Mouse (Mus musculus): ENCODE data around the gene Rinl. TPM values are rescaled to one million over a fixed set of nuclear protein-coding genes. Genes with fewer than 3 reads are reported as not detected.

The Rinl gene
- total and polyA plus RNA-seq, 3 experiments, result 46.1 to 65.5 (median 60.6) TPM

Other genes starting within 250 kb of the Rinl start
- not detected in 2 replicates for gene Sycn, start 248.1 kb upstream of the Rinl start, total RNA-seq (2012; rRNA removed)
- not detected in 2 replicates for gene Sycn, start 248.1 kb upstream of the Rinl start, total RNA-seq (2014; rRNA removed)
- not detected in 2 replicates for gene Sycn, start 248.1 kb upstream of the Rinl start, polyA plus RNA-seq (2012; ENCODE audit: insufficient read length, low read depth)
- not detected in 2 replicates for gene Nccrp1, start 241.7 kb upstream of the Rinl start, total RNA-seq (2012; rRNA removed)
- not detected in 2 replicates for gene Nccrp1, start 241.7 kb upstream of the Rinl start, total RNA-seq (2014; rRNA removed)
- gene Nccrp1, start 241.7 kb upstream of the Rinl start, polyA plus RNA-seq (2012; ENCODE audit: insufficient read length, low read depth), result not detected in 2 replicates
- 7.7 and 10.0 TPM in 2 replicates for gene Samd4b, start 190.8 kb upstream of the Rinl start, total RNA-seq (2012; rRNA removed)
- 2.7 and 3.7 TPM in 2 replicates for gene Samd4b, start 190.8 kb upstream of the Rinl start, total RNA-seq (2014; rRNA removed)
- gene Samd4b, start 190.8 kb upstream of the Rinl start, polyA plus RNA-seq (2012; ENCODE audit: insufficient read length, low read depth), result 18.0 and 24.6 TPM in 2 replicates
- 8.3 and 10.7 TPM in 2 replicates for gene Pak4, start 190.8 kb upstream of the Rinl start, total RNA-seq (2012; rRNA removed)
- 6.7 and 7.5 TPM in 2 replicates for gene Pak4, start 190.8 kb upstream of the Rinl start, total RNA-seq (2014; rRNA removed)
- gene Pak4, start 190.8 kb upstream of the Rinl start, polyA plus RNA-seq (2012; ENCODE audit: insufficient read length, low read depth), result 10.5 and 11.2 TPM in 2 replicates
- not detected in 2 replicates for gene Acp7, start 157.6 kb upstream of the Rinl start, total RNA-seq (2012; rRNA removed)
- gene Acp7, start 157.6 kb upstream of the Rinl start, total RNA-seq (2014; rRNA removed), result not detected in 2 replicates
- not detected in 2 replicates for gene Acp7, start 157.6 kb upstream of the Rinl start, polyA plus RNA-seq (2012; ENCODE audit: insufficient read length, low read depth)
- not detected in 2 replicates for gene Fbxo27, start 96.1 kb upstream of the Rinl start, total RNA-seq (2012; rRNA removed)
- not detected in 2 replicates for gene Fbxo27, start 96.1 kb upstream of the Rinl start, total RNA-seq (2014; rRNA removed)
- not detected in 2 replicates for gene Fbxo27, start 96.1 kb upstream of the Rinl start, polyA plus RNA-seq (2012; ENCODE audit: insufficient read length, low read depth)
- gene Fbxo17, start 72.2 kb upstream of the Rinl start, total RNA-seq (2012; rRNA removed), result 0.13 and 0.25 TPM in 2 replicates
- gene Fbxo17, start 72.2 kb upstream of the Rinl start, total RNA-seq (2014; rRNA removed), result not detected in 2 replicates
- gene Fbxo17, start 72.2 kb upstream of the Rinl start, polyA plus RNA-seq (2012; ENCODE audit: insufficient read length, low read depth), result 0.26 and 0.37 TPM in 2 replicates
- 112 and 137 TPM in 2 replicates for gene Mrps12, start 47.1 kb upstream of the Rinl start, total RNA-seq (2012; rRNA removed)
- 85.9 and 91.6 TPM in 2 replicates for gene Mrps12, start 47.1 kb upstream of the Rinl start, total RNA-seq (2014; rRNA removed)
- 66.0 and 69.9 TPM in 2 replicates for gene Mrps12, start 47.1 kb upstream of the Rinl start, polyA plus RNA-seq (2012; ENCODE audit: insufficient read length, low read depth)
- gene Sars2, start 47.0 kb upstream of the Rinl start, total RNA-seq (2012; rRNA removed), result 16.7 and 17.1 TPM in 2 replicates
- 10.5 and 11.7 TPM in 2 replicates for gene Sars2, start 47.0 kb upstream of the Rinl start, total RNA-seq (2014; rRNA removed)
- 24.7 and 24.9 TPM in 2 replicates for gene Sars2, start 47.0 kb upstream of the Rinl start, polyA plus RNA-seq (2012; ENCODE audit: insufficient read length, low read depth)
- gene Ccer2, start 32.8 kb upstream of the Rinl start, total RNA-seq (2012; rRNA removed), result 0.17 TPM in 1 of 2 replicates, not detected in the other
- not detected in 2 replicates for gene Ccer2, start 32.8 kb upstream of the Rinl start, total RNA-seq (2014; rRNA removed)
- gene Ccer2, start 32.8 kb upstream of the Rinl start, polyA plus RNA-seq (2012; ENCODE audit: insufficient read length, low read depth), result not detected in 2 replicates
- 66.2 and 68.3 TPM in 2 replicates for gene Sirt2, start 22.2 kb upstream of the Rinl start, total RNA-seq (2012; rRNA removed)
- 36.0 and 40.9 TPM in 2 replicates for gene Sirt2, start 22.2 kb upstream of the Rinl start, total RNA-seq (2014; rRNA removed)
- gene Sirt2, start 22.2 kb upstream of the Rinl start, polyA plus RNA-seq (2012; ENCODE audit: insufficient read length, low read depth), result 124 and 128 TPM in 2 replicates
- gene Nfkbib, start 21.5 kb upstream of the Rinl start, total RNA-seq (2012; rRNA removed), result 59.3 and 62.8 TPM in 2 replicates
- gene Nfkbib, start 21.5 kb upstream of the Rinl start, total RNA-seq (2014; rRNA removed), result 24.6 and 30.5 TPM in 2 replicates
- 97.5 and 101 TPM in 2 replicates for gene Nfkbib, start 21.5 kb upstream of the Rinl start, polyA plus RNA-seq (2012; ENCODE audit: insufficient read length, low read depth)
- gene Hnrnpl, start 19.6 kb downstream of the Rinl start, total RNA-seq (2012; rRNA removed), result 296 and 342 TPM in 2 replicates
- gene Hnrnpl, start 19.6 kb downstream of the Rinl start, total RNA-seq (2014; rRNA removed), result 365 and 371 TPM in 2 replicates
- gene Hnrnpl, start 19.6 kb downstream of the Rinl start, polyA plus RNA-seq (2012; ENCODE audit: insufficient read length, low read depth), result 640 and 645 TPM in 2 replicates
- gene Ech1, start 36.2 kb downstream of the Rinl start, total RNA-seq (2012; rRNA removed), result 103 and 124 TPM in 2 replicates
- 119 and 121 TPM in 2 replicates for gene Ech1, start 36.2 kb downstream of the Rinl start, total RNA-seq (2014; rRNA removed)
- 65.1 and 67.6 TPM in 2 replicates for gene Ech1, start 36.2 kb downstream of the Rinl start, polyA plus RNA-seq (2012; ENCODE audit: insufficient read length, low read depth)
- 3.9 and 7.0 TPM in 2 replicates for gene Lgals4, start 44.9 kb downstream of the Rinl start, total RNA-seq (2012; rRNA removed)
- gene Lgals4, start 44.9 kb downstream of the Rinl start, total RNA-seq (2014; rRNA removed), result 2.6 and 3.6 TPM in 2 replicates
- 6.5 and 7.2 TPM in 2 replicates for gene Lgals4, start 44.9 kb downstream of the Rinl start, polyA plus RNA-seq (2012; ENCODE audit: insufficient read length, low read depth)
- gene Lgals7, start 74.9 kb downstream of the Rinl start, total RNA-seq (2012; rRNA removed), result not detected in 2 replicates
- not detected in 2 replicates for gene Lgals7, start 74.9 kb downstream of the Rinl start, total RNA-seq (2014; rRNA removed)
- gene Lgals7, start 74.9 kb downstream of the Rinl start, polyA plus RNA-seq (2012; ENCODE audit: insufficient read length, low read depth), result not detected in 2 replicates
- 0.17 TPM in 2 replicates for gene Capn12, start 92.5 kb downstream of the Rinl start, total RNA-seq (2012; rRNA removed)
- not detected in 2 replicates for gene Capn12, start 92.5 kb downstream of the Rinl start, total RNA-seq (2014; rRNA removed)
- gene Capn12, start 92.5 kb downstream of the Rinl start, polyA plus RNA-seq (2012; ENCODE audit: insufficient read length, low read depth), result not detected in 2 replicates
- 62.9 and 63.4 TPM in 2 replicates for gene Actn4, start 173.4 kb downstream of the Rinl start, total RNA-seq (2012; rRNA removed)
- 45.9 and 56.9 TPM in 2 replicates for gene Actn4, start 173.4 kb downstream of the Rinl start, total RNA-seq (2014; rRNA removed)
- gene Actn4, start 173.4 kb downstream of the Rinl start, polyA plus RNA-seq (2012; ENCODE audit: insufficient read length, low read depth), result 127 and 145 TPM in 2 replicates
- 513 and 551 TPM in 2 replicates for gene Eif3k, start 192.9 kb downstream of the Rinl start, total RNA-seq (2012; rRNA removed)
- gene Eif3k, start 192.9 kb downstream of the Rinl start, total RNA-seq (2014; rRNA removed), result 595 and 658 TPM in 2 replicates
- 580 and 584 TPM in 2 replicates for gene Eif3k, start 192.9 kb downstream of the Rinl start, polyA plus RNA-seq (2012; ENCODE audit: insufficient read length, low read depth)
- gene Map4k1, start 193.1 kb downstream of the Rinl start, total RNA-seq (2012; rRNA removed), result 183 and 195 TPM in 2 replicates
- gene Map4k1, start 193.1 kb downstream of the Rinl start, total RNA-seq (2014; rRNA removed), result 112 and 114 TPM in 2 replicates
- 395 and 401 TPM in 2 replicates for gene Map4k1, start 193.1 kb downstream of the Rinl start, polyA plus RNA-seq (2012; ENCODE audit: insufficient read length, low read depth)